Comparison of ENCODE assay signal across 8 mouse cellular contexts in genomic region chr7:109438781-109439591, GRCm38 (mm10). TPM values are rescaled to one million over a fixed set of nuclear protein-coding genes. Genes with fewer than 3 reads are reported as not detected.
DNase-seq lines count a peak whose midpoint lies in the region; ATAC-seq and TF ChIP-seq lines count a peak whose summit lies in the region.

Stk33 (minus strand) TSS chr7:109439081.

- no peak for TF ChIP-seq CTCF in thymus, adult 2 months (IDR thresholded peaks at IDR 0.05; ENCODE audit: borderline replicate concordance, control insufficient read depth, extremely low read depth, insufficient read depth, low read length, poor library complexity)

- H3K4me1 ChIP-seq in thymus, adult 2 months (replicated peaks; ENCODE audit: control insufficient read depth, insufficient read depth, low read length): no peaks in the 10 kb centered on the region
- no peaks in the 10 kb centered on the region for H3K4me1 ChIP-seq in forebrain, embryonic 11.5 days (replicated peaks; ENCODE audit: control insufficient read depth, insufficient read depth, low read length)
- peaks cover 7% of the 10 kb centered on the region for H3K4me1 ChIP-seq in heart, embryonic 16.5 days (ENCODE audit: control insufficient read depth, insufficient read depth, low read length)

- no peak for DNase-seq in thymus, adult 2 months
- DNase-seq in thymus, postnatal 36 days: no peak
- DNase-seq in forebrain, embryonic 11.5 days (ENCODE audit: low spot score): peak; percentile 85
- peak; percentile 18 to 22 for DNase-seq in layer of hippocampus, postnatal 14 days (ENCODE audit: low spot score in 2 of 2)
- peak; percentile 71 for DNase-seq in lung, postnatal 36 days
- DNase-seq in right cerebral cortex, adult 2 months (ENCODE audit: low spot score in 2 of 2): peak; percentile 21 to 34

- H3K4me3 ChIP-seq in thymus, adult 2 months (ENCODE audit: control insufficient read depth, insufficient read depth, low read length): 0 out of 2 replicates have a peak within 1 kb of the TSS, but pooled peaks have one; percentile 12
- H3K4me3 ChIP-seq in forebrain, embryonic 11.5 days (ENCODE audit: low read depth, low read length): peak within 1 kb of the TSS; percentile 43
- H3K4me3 ChIP-seq in heart, embryonic 16.5 days (ENCODE audit: low read length): peak within 1 kb of the TSS; percentile 60

- peak within 1 kb of the TSS; percentile 78 for H3K9ac ChIP-seq in forebrain, embryonic 11.5 days (ENCODE audit: low read length)
- H3K9ac ChIP-seq in heart, embryonic 16.5 days (ENCODE audit: low read length): peak within 1 kb of the TSS; percentile 67

- no peaks in the 10 kb centered on the region for H3K9me3 ChIP-seq in forebrain, embryonic 11.5 days (ENCODE audit: control insufficient read depth, low read length)
- no peaks in the 10 kb centered on the region for H3K9me3 ChIP-seq in heart, embryonic 16.5 days (replicated peaks; ENCODE audit: control insufficient read depth, low read length)

- H3K27ac ChIP-seq in thymus, adult 2 months (ENCODE audit: control insufficient read depth, insufficient read depth, low read length): no peak within 1 kb of the TSS
- H3K27ac ChIP-seq in forebrain, embryonic 11.5 days (ENCODE audit: low read depth, low read length): peak within 1 kb of the TSS; percentile 57
- no peak within 1 kb of the TSS for H3K27ac ChIP-seq in heart, embryonic 16.5 days (ENCODE audit: low read length)

- 5% methylated on average over 62 of the region's 62 CpGs for WGBS in thymus, adult 2 months
- under 1% methylated on average over 62 of the region's 62 CpGs for WGBS in forebrain, embryonic 11.5 days
- 2% methylated on average over 62 of the region's 62 CpGs for WGBS in heart, embryonic 16.5 days

- H3K36me3 ChIP-seq in thymus, adult 2 months (ENCODE audit: control insufficient read depth, insufficient read depth, low read length): no peaks in the 10 kb centered on the region
- no peaks in the 10 kb centered on the region for H3K36me3 ChIP-seq in forebrain, embryonic 11.5 days (ENCODE audit: control insufficient read depth, insufficient read depth, low read length)
- H3K36me3 ChIP-seq in heart, embryonic 16.5 days (ENCODE audit: control insufficient read depth, insufficient read depth): no peaks in the 10 kb centered on the region

- peaks cover 13% of the 10 kb centered on the region for H3K27me3 ChIP-seq in thymus, adult 2 months (ENCODE audit: control insufficient read depth, insufficient read depth, low read length)
- peaks cover 7% of the 10 kb centered on the region; the same call in 1 of the 2 replicates for H3K27me3 ChIP-seq in forebrain, embryonic 11.5 days (ENCODE audit: control insufficient read depth, insufficient read depth, low read length)
- peaks cover 20% of the 10 kb centered on the region for H3K27me3 ChIP-seq in heart, embryonic 16.5 days (ENCODE audit: control insufficient read depth, insufficient read depth, low read length)

- no peak for TF ChIP-seq POLR2A in thymus, adult 2 months (IDR thresholded peaks at IDR 0.05; ENCODE audit: control insufficient read depth, extremely low read depth, insufficient read depth, low read length, poor library complexity)

- peak within 1 kb of the TSS; percentile 94 for H3K4me2 ChIP-seq in forebrain, embryonic 11.5 days (ENCODE audit: low read depth, low read length, severe bottlenecking)
- peak within 1 kb of the TSS; percentile 89 for H3K4me2 ChIP-seq in heart, embryonic 16.5 days (ENCODE audit: low read depth, low read length)

- ATAC-seq in forebrain, embryonic 11.5 days (replicated peaks; ENCODE audit: low FRiP score): peak; percentile 88
- ATAC-seq in heart, embryonic 16.5 days (replicated peaks; ENCODE audit: extremely low read depth, insufficient read depth, low FRiP score): peak; percentile 42
- ATAC-seq in activated CD4-positive, CD25-positive, alpha-beta regulatory T cell, adult 4 months: no peak

RNA-seq across cellular contexts. Expression of gene Stk33, which starts in this region (rescaled TPM):
- polyA plus RNA-seq in thymus, adult 2 months (2012; rRNA removed): 0.43 and 0.73 TPM in 2 replicates
- polyA plus RNA-seq in forebrain, embryonic 11.5 days (2014; fragmentation: Nextera tagmentation; extraction: Ambion mirVana): 9.4 and 13.4 TPM in 2 replicates
- polyA plus RNA-seq in heart, embryonic 16.5 days (2015; fragmentation: Nextera tagmentation; extraction: Ambion mirVana): 0.76 and 0.94 TPM in 2 replicates
- 1 to 10 TPM in 1 of 2 experiments, under 1 TPM in 1; 0.95 to 1.9 TPM for total RNA-seq in layer of hippocampus, postnatal 14 days (2021)
- not detected for polyA plus RNA-seq in activated CD4-positive, CD25-positive, alpha-beta regulatory T cell, adult 4 months (2017; shearing (Covaris generic))

Comparison
In these comparisons a context has a peak if more than half of its experiments do, and no peak if none do; other contexts are left out.
1. Peak in ATAC-seq, H3K4me3 ChIP-seq, H3K9ac ChIP-seq and H3K4me2 ChIP-seq in heart, embryonic 16.5 days; RNA of the gene not detected or under 1 TPM.
2. DNase-seq: peak in forebrain, embryonic 11.5 days (single experiment), layer of hippocampus, postnatal 14 days (2 of 2), lung, postnatal 36 days (single experiment) and right cerebral cortex, adult 2 months (2 of 2); none in thymus, adult 2 months (single experiment) and thymus, postnatal 36 days (0 of 2).
3. Peak in every context shown above with its lines, with median percentiles within 50 percentile points of each other: H3K4me3 ChIP-seq.